Mouse (Mus musculus) limb, embryonic 15.5 days (tissue): ENCODE results near the gene Eapp. TPM values are rescaled to one million over a fixed set of nuclear protein-coding genes. Genes with fewer than 3 reads are reported as not detected.
"Not testable (repeated sequence)": the region's sequence is repeated elsewhere in the genome, so short reads cannot be mapped to it uniquely, and the experiment has no call there.

Source experiments
- ATAC-seq: fragments of 200-750 bp; cut with Nextera tagmentation; 2 replicates; pipeline ENCODE4 v1.8.0; 2017; ENCODE audit warnings: low read depth, moderate TSS enrichment; ENCODE audit not compliant: insufficient number of reproducible peaks, low FRiP score, low TSS enrichment
- H3K27ac ChIP-seq: fragments of 300-500 bp; sonication (generic); 2 replicates; pipeline ENCODE4 v1.5.1; 2015; ENCODE audit warnings: moderate library complexity, mild to moderate bottlenecking, inconsistent platforms
- H3K27me3 ChIP-seq: fragments of 300-500 bp; sonication (generic); 2 replicates; pipeline ENCODE4 v1.6.1; 2015; ENCODE audit warnings: inconsistent platforms
- H3K36me3 ChIP-seq: fragments of 300-500 bp; sonication (generic); 2 replicates; pipeline ENCODE4 v1.6.1; 2015; ENCODE audit warnings: inconsistent platforms
- H3K4me1 ChIP-seq: fragments of 300-500 bp; sonication (generic); 2 replicates; pipeline ENCODE4 v1.6.1; 2015; ENCODE audit warnings: inconsistent platforms
- H3K4me2 ChIP-seq: fragments of 300-500 bp; sonication (generic); 2 replicates; pipeline ENCODE4 v1.6.1; 2015; ENCODE audit warnings: mild to moderate bottlenecking, inconsistent platforms
- H3K4me3 ChIP-seq: fragments of 300-500 bp; sonication (generic); 2 replicates; pipeline ENCODE4 v1.5.1; 2015; ENCODE audit warnings: mild to moderate bottlenecking, inconsistent platforms
- H3K9ac ChIP-seq: fragments of 300-500 bp; sonication (generic); 2 replicates; pipeline ENCODE4 v1.6.1; 2015; ENCODE audit warnings: inconsistent platforms
- H3K9me3 ChIP-seq: fragments of 300-500 bp; sonication (generic); 2 replicates; pipeline ENCODE4 v1.6.1; 2016; ENCODE audit warnings: inconsistent platforms
- WGBS: fragments of 180-500 bp; shearing (Covaris S2); methylation state at CpG from one replicate; pipeline ENCODE4 v1.1.7; 2015; 5-methylcytosine and 5-hydroxymethylcytosine counted together
- polyA plus RNA-seq: library from polyadenylated mRNA; unstranded; fragments of >200 nt; fragmentation: Nextera tagmentation; extraction: Ambion mirVana; gene quantifications from 2 replicates; pipeline ENCODE4 v1.2.1, GENCODE M21; 2015

The Eapp gene
- polyA plus RNA-seq, 1 experiment from 2014 or later, result 69.2 TPM

DNA sequence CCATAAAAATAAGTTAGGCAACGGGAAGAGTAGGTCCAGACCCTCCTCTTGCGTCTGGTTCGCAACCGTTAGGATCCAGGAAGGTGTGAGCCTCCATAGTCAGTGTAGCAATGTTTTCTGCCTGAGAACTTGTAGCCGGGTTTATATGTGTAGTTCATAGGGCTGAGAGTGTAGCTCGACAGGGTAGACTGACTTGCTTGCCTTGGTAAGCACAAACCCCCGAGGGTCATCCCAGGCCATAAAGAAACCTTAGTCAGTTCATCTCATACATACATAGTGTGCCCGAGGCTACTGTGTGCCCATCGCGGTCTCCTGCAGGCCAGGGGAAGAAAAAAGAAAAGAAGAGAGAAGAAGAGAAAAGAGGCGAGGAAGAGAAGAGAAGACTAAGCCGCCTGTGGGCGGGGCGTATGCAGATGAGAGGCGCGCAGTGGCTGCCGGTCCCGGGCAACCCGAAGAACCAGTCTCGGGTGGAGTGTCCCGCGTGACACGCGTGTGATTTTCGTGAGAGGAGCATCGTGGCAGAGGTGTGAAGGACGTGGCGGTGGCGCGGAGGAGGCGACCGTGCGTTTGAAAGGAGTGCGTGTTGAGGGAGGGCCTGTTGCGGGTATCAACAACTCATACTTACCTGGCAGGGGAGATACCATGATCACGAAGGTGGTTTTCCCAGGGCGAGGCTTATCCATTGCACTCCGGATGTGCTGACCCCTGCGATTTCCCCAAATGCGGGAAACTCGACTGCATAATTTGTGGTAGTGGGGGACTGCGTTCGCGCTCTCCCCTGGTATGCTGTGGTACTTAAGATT lies 14.2 kb upstream of the Eapp start:
- H3K4me3 ChIP-seq, H3K36me3 ChIP-seq: not testable (repeated sequence)

DNA sequence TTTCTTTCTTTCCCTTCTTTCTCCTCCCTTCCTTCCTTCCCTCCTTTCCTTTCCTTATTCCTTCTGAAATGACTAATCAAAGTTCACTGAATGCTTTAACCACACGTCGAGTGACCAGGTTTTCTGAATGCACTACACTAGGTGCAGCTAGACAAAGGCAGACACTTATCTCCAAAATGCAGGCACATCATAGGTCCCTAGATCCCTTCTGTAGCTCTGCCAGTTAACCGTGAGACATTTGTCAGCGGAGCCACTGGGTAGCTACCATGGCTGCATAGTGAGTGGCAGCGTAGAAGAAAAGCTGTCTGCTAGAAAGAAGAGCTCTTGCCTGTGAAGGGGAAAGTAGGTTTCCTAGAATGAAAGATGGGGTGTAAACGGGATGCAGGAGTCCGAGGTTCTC lies 3.7 kb upstream of the Eapp start:
- no peak for ATAC-seq
- Histone ChIP-seq H3K9ac (no peak overlapping the region), H3K27me3 (no peaks in the 10 kb centered on the region)

More for the DNA sequence above, 14.2 kb upstream of the Eapp start:
- H3K9ac ChIP-seq, H3K4me1 ChIP-seq, H3K9me3 ChIP-seq, H3K27me3 ChIP-seq, H3K4me2 ChIP-seq, H3K27ac ChIP-seq: not testable (repeated sequence)
- WGBS, result 0% methylated on average over 13 of the region's 44 CpGs
- peak; percentile 46 for ATAC-seq

DNA sequence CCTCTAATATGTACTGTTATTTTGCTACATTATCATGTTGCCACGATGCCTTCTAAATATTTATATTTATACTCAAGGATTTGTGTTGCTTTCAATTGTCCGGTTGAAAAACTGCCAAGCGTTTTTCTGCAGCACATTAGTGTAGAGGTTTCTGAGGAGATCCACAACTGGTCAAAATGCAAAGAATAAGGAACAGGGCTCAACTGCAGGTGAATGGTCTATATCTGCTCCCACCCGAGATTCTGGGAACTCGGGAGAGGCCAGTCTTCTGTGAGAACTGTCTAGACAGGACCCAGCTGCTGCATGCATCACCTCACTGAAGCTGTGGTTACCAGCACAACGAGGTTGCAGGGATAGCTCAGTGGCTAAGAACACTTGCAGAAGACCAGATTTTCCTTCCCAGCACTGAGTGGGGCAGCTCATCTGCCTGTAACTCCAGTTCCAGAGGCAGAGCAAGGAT lies 2.1 kb upstream of the Eapp start:
- Histone ChIP-seq H3K27ac (peak overlapping the region; percentile 55; the same call in 1 of the 2 replicates), H3K9ac (no peak overlapping the region)
- 52% methylated on average over 6 of the region's 6 CpGs for WGBS

More for the DNA sequence above, 3.7 kb upstream of the Eapp start:
- WGBS, result 64% methylated on average over 7 of the region's 7 CpGs
- H3K4me3 ChIP-seq, result no peak overlapping the region
- peaks cover 3% of the 10 kb centered on the region; the same call in 1 of the 2 replicates for H3K4me1 ChIP-seq
- no peaks in the 10 kb centered on the region for H3K36me3 ChIP-seq
- H3K27ac ChIP-seq, result no peak overlapping the region
- H3K9me3 ChIP-seq, result no peaks in the 10 kb centered on the region
- no peak overlapping the region for H3K4me2 ChIP-seq

DNA sequence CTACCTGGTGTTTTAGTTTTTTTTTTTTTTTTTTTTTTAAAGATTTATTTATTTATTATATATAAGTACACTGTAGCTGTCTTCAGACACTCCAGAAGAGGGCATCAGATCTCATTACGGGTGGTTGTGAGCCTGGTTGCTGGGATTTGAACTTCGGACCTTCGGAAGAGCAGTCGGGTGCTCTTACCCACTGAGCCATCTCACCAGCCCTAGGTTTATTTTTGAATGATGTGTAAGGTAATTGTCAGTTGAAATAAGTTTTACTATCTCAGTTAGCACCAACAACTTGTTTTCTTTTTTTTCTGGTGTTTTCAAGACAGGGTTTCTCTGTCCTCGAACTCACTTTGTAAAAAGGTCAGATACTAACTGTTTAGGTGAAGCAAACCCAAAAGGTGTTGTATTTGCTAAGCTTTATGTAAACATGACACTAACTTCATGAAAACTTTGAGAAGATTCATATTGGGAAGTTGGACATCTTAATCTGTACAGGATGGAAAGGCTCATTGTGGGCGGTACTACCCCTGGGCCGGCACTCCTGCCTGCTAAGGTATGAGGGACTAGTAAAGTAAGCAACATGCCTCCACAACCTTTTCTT lies 1.4 kb upstream of the Eapp start:
- Histone ChIP-seq H3K27me3 (no peaks in the 10 kb centered on the region), H3K4me3 (no peak overlapping the region), H3K36me3 (peaks cover 5% of the 10 kb centered on the region; the same call in 1 of the 2 replicates), H3K4me2 (no peak overlapping the region), H3K4me1 (peaks cover 3% of the 10 kb centered on the region; the same call in 1 of the 2 replicates), H3K9ac (no peak overlapping the region), H3K9me3 (no peaks in the 10 kb centered on the region), H3K27ac (peak overlapping the region; percentile 55)
- peak; percentile 66; the same call in 1 of the 2 replicates for ATAC-seq
- WGBS, result 6% methylated on average over 7 of the region's 7 CpGs

More for the DNA sequence above, 2.1 kb upstream of the Eapp start:
- peaks cover 3% of the 10 kb centered on the region; the same call in 1 of the 2 replicates for H3K4me1 ChIP-seq
- no peaks in the 10 kb centered on the region for H3K9me3 ChIP-seq
- no peak overlapping the region for H3K4me3 ChIP-seq
- ATAC-seq, result no peak
- no peaks in the 10 kb centered on the region for H3K27me3 ChIP-seq
- no peak overlapping the region for H3K4me2 ChIP-seq
- no peaks in the 10 kb centered on the region for H3K36me3 ChIP-seq

DNA sequence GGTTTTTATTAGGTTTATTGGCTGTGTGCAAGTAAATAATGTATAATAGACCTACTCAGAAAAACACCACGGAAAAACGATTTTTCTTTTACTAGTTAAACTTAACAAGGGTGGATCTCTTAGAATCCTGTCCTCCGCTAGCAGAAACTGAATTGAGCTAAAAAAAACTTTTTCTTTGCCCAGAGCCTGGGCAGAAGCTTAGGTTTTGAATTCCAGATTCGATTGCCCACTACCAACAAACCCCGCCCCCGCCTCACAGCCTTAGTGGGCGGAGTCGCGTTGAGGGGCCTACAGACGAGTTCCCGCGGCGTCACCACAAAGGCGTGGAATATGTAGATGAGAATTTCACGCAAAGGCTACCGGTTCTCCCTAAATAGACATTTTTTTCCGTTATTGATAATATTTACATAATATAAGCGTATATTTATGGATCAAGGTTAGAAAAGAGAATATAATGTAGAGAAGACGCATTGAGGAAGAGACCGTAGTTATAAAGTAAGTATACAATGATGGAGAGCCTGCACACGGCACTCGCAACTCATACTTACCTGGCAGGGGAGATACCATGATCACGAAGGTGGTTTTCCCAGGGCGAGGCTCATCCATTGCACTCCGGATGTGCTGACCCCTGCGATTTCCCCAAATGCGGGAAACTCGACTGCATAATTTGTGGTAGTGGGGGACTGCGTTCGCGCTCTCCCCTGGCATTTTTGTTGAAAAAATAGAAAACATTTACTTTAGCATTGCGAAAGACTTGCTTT lies 725 bp upstream of the Eapp start:
- Histone ChIP-seq H3K4me2 (peak overlapping the region; percentile 61), H3K9me3 (no peaks in the 10 kb centered on the region), H3K9ac (peak overlapping the region; percentile 94), H3K4me3 (peak overlapping the region; percentile 91), H3K4me1 (peaks cover 3% of the 10 kb centered on the region; the same call in 1 of the 2 replicates), H3K36me3 (peaks cover 7% of the 10 kb centered on the region; the same call in 1 of the 2 replicates), H3K27ac (peak overlapping the region; percentile 97), H3K27me3 (no peaks in the 10 kb centered on the region)
- ATAC-seq, result peak; percentile 90
- under 1% methylated on average over 32 of the region's 32 CpGs for WGBS

DNA sequence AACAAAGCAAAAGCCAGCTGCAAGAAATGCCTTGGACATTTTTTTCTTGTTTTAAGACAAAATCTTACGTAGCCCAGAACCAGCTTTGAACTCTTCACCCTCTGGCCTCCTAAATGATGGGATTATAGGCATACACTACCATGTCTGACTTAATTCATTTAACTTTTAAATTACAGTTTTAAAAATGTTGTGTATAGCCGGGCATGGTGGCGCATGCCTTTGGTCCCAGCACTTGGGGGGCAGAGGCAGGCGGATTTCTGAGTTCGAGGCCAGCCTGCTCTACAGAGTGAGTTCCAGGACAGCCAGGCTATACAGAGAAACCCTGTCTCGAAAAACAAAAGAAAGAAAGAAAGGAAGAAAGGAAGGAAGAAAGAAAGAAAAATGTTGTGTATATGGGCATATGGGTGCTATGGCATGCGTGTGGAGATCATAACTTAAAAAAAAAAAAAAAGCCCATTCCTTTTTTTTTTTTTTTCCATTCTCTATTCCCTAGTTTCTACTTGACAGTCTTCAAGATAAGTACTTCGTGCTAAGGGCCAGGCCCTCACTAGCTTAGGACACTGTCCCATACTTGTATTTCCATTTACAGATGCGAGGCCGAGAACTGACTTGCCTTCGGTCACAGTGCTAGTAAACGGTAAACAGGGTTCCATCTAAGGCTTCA lies 718 bp downstream of the Eapp start:
- H3K27me3 ChIP-seq, result no peaks in the 10 kb centered on the region
- no peak for ATAC-seq
- peak overlapping the region; percentile 97 for H3K27ac ChIP-seq
- peak overlapping the region; percentile 91 for H3K4me3 ChIP-seq
- WGBS, result 35% methylated on average over 12 of the region's 12 CpGs
- peak overlapping the region; percentile 94 for H3K9ac ChIP-seq
- peaks cover 18% of the 10 kb centered on the region for H3K36me3 ChIP-seq
- peaks cover 3% of the 10 kb centered on the region; the same call in 1 of the 2 replicates for H3K4me1 ChIP-seq
- no peaks in the 10 kb centered on the region for H3K9me3 ChIP-seq
- H3K4me2 ChIP-seq, result peak overlapping the region; percentile 61

DNA sequence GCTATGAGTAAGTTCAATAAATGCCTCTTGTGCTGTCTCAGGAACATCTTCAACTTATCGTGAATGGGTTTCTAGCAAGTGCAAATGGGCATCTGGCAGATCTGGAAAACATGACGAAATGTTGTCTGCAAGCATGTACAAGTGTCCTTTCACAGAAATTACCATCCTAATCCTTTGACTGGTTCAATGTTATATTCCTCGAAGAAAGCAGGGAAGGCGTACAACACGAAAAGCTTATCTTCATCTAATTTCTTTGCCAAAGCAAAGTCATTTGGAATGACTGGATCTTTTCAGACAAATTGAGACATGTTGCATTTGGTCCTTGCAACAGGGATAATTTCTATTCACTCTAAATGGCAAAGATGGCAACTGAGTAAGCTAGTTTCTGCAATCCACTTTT lies 6.6 kb downstream of the Eapp start:
- Histone ChIP-seq H3K9ac (no peak overlapping the region), H3K27ac (no peak overlapping the region), H3K36me3 (peaks cover 54% of the 10 kb centered on the region), H3K4me1 (no peaks in the 10 kb centered on the region), H3K4me2 (no peak overlapping the region), H3K9me3 (no peaks in the 10 kb centered on the region), H3K27me3 (no peaks in the 10 kb centered on the region), H3K4me3 (no peak overlapping the region)
- no peak for ATAC-seq
- WGBS, result 90% methylated on average over 5 of the region's 5 CpGs

DNA sequence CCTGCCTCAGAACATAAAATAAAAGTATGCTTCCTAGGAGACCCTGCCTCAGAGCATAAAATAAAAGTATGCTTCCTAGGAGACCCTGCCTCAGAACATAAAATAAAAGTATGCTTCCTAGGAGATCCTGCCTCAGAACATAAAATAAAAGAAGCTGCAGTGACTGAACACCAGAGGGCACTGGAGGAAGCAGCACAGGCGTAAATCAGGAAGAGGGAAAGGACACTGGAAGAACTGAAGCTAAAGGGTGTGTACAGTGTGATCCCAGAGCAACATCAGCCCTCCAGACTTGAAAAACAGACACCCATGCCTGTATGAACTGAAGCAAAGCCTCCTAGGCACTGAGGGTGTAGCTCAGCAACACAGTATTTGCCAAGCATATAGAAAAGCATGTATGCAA lies 12.5 kb downstream of the Eapp start:
- H3K9me3 ChIP-seq, result no peaks in the 10 kb centered on the region
- H3K27me3 ChIP-seq, result no peaks in the 10 kb centered on the region
- no peak overlapping the region for H3K9ac ChIP-seq
- H3K27ac ChIP-seq, result no peak overlapping the region
- no peak overlapping the region for H3K4me2 ChIP-seq
- ATAC-seq, result no peak
- H3K4me3 ChIP-seq, result no peak overlapping the region
- H3K4me1 ChIP-seq, result no peaks in the 10 kb centered on the region
- peaks cover 25% of the 10 kb centered on the region for H3K36me3 ChIP-seq
- 28% methylated on average over 1 of the region's 1 CpGs for whole genome bisulfite sequencing

DNA sequence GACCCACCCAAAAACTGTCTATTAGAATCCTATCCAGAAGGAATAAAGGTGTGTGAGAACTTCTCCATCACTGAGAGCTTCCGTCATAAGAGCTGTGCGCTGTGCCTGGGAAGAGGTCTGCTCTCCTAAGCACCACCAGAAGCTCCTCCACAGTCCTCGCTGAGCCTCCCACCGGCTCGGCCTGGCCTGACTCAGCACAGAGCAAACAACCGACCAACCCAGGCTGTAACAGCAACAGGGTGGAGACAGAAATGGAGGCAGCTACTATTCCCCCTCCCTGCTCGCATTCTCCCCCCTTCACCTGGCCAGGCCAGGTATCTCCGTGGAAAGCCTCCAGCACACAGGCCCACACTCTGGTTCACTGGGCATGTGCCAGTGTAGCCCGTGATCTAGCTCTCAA lies 19.0 kb downstream of the Eapp start:
- Histone ChIP-seq H3K36me3 (peaks cover 54% of the 10 kb centered on the region), H3K9me3 (no peaks in the 10 kb centered on the region), H3K4me3 (no peak overlapping the region), H3K4me2 (no peak overlapping the region), H3K27ac (no peak overlapping the region), H3K9ac (no peak overlapping the region), H3K27me3 (no peaks in the 10 kb centered on the region), H3K4me1 (no peaks in the 10 kb centered on the region)
- ATAC-seq, result no peak
- WGBS, result 96% methylated on average over 9 of the region's 9 CpGs

DNA sequence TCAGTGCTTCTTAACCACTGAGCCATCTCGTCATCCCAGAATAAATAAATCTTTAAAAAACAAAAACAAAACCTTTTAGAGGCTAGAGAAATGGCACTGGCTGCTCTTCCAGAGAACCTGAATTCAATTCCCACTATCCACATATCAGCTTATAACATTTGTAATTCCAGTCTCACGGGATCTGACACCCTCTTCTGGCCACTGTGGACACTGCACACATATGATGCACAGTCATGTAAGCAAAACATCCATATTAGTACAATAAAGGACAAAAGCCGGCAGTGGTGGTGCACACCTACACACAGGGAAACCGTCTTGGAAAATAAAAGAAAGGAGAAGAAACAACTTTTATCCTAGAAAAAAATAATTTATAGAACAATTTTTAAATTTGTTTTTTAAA lies 20.3 kb downstream of the Eapp start:
- WGBS, result 98% methylated on average over 4 of the region's 4 CpGs
- Histone ChIP-seq H3K4me3 (no peak overlapping the region), H3K9me3 (no peaks in the 10 kb centered on the region), H3K4me1 (no peaks in the 10 kb centered on the region), H3K4me2 (no peak overlapping the region), H3K36me3 (peaks cover 60% of the 10 kb centered on the region), H3K27me3 (no peaks in the 10 kb centered on the region), H3K9ac (no peak overlapping the region), H3K27ac (no peak overlapping the region)
- no peak for ATAC-seq

DNA sequence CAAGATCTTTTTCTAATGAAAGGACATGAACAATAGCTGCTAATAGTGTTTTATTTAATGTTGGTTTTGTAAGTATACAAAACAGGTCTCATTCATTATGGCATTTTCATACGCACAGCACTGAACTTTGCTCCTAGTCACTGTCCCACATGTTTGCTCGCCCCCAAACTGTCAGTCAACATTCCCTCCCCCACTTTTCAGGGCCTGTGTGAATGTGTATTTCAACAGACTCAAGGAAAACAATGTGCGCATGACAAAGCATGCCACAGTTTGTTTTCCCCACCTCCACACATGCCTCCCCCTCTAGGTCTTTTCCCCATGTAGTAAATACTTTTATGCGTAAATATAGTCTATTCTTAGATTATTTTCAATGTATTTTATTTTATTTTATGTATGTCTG lies 24.4 kb downstream of the Eapp start:
- no peaks in the 10 kb centered on the region for H3K27me3 ChIP-seq
- no peak for ATAC-seq
- 91% methylated on average over 4 of the region's 4 CpGs for WGBS
- H3K4me3 ChIP-seq, result no peak overlapping the region
- H3K9ac ChIP-seq, result no peak overlapping the region
- no peak overlapping the region for H3K4me2 ChIP-seq
- no peak overlapping the region for H3K27ac ChIP-seq
- no peaks in the 10 kb centered on the region for H3K9me3 ChIP-seq
- H3K36me3 ChIP-seq, result peaks cover 44% of the 10 kb centered on the region
- no peaks in the 10 kb centered on the region for H3K4me1 ChIP-seq
